Mouse (Mus musculus) CH12.LX (cell line): ENCODE measurements around the gene Ttll5. TPM values are rescaled to one million over a fixed set of nuclear protein-coding genes. Genes with fewer than 3 reads are reported as not detected.

Source experiments
- DNase-seq: peaks from one replicate; pipeline ENCODE4 v3.0.0-alpha.2; 2013; ENCODE audit errors: extremely low read depth
- H3K27ac ChIP-seq: 2 replicates; pipeline ENCODE4 v1.5.1; 2012; ENCODE audit warnings: low read depth, mild to moderate bottlenecking, control low read depth, moderate library complexity; ENCODE audit not compliant: insufficient read depth
- H3K27me3 ChIP-seq: replicated peaks from 2 replicates; pipeline ENCODE3; 2012; ENCODE audit warnings: inconsistent platforms
- H3K36me3 ChIP-seq, 2 experiments: replicated peaks in 1 of 2; 2 replicates each; pipeline versions ENCODE3 to v1.6.1; 2012; ENCODE audit warnings: inconsistent platforms in 1 of 2, low read length in 1 of 2, mild to moderate bottlenecking in 1 of 2, mixed read lengths in 1 of 2, moderate library complexity in 1 of 2; ENCODE audit not compliant: control insufficient read depth in 1 of 2, insufficient read depth in 1 of 2
- H3K4me1 ChIP-seq, 2 experiments: 2 replicates each; pipeline ENCODE4 v1.6.1; 2012; ENCODE audit warnings: inconsistent platforms in 1 of 2, moderate library complexity in 1 of 2; ENCODE audit not compliant: insufficient read depth in 2 of 2, control insufficient read depth in 1 of 2
- H3K4me2 ChIP-seq: 2 replicates; pipeline ENCODE4 v1.6.1; 2012; ENCODE audit warnings: low read depth, mild to moderate bottlenecking, control low read depth; ENCODE audit not compliant: poor library complexity, insufficient read depth, severe bottlenecking
- H3K4me3 ChIP-seq, 3 experiments: fragments of 150-350 bp in 1 of 3; sonication (generic) in 1 of 3; replicated peaks in 1 of 3; 2 replicates each; pipeline versions ENCODE3 to v1.5.1; 2011 to 2012; ENCODE audit warnings: low read depth in 2 of 3, low read length in 2 of 3, mild to moderate bottlenecking in 2 of 3, moderate library complexity in 2 of 3, control low read depth in 1 of 3, improper control_type of control experiment in 1 of 3, inconsistent platforms in 1 of 3, mixed read lengths in 1 of 3; ENCODE audit not compliant: poor library complexity in 1 of 3
- H3K79me2 ChIP-seq: replicated peaks from 2 replicates; pipeline ENCODE4 v1.6.1; 2012; ENCODE audit warnings: mild to moderate bottlenecking, moderate library complexity; ENCODE audit not compliant: control insufficient read depth, poor library complexity, insufficient read depth, severe bottlenecking; ENCODE audit errors: extremely low read depth
- H3K9ac ChIP-seq: 2 replicates; pipeline ENCODE4 v1.6.1; 2012; ENCODE audit warnings: low read depth, mild to moderate bottlenecking, control low read depth, moderate library complexity; ENCODE audit not compliant: insufficient read depth
- H3K9me3 ChIP-seq: replicated peaks from 2 replicates; pipeline ENCODE3; 2012; ENCODE audit warnings: low read length, inconsistent platforms, mixed read lengths
- CTCF ChIP-seq, 2 experiments: IDR thresholded peaks in 1 of 2; conservative IDR thresholded peaks in 1 of 2; 2 replicates each; pipeline ENCODE4 v1.5.1; 2011 to 2012; ENCODE audit warnings: low read depth in 2 of 2, low read length in 2 of 2, improper control_type of control experiment in 1 of 2, inconsistent platforms in 1 of 2, mild to moderate bottlenecking in 1 of 2, moderate library complexity in 1 of 2
- ELF1 ChIP-seq: IDR thresholded peaks from 2 replicates; pipeline ENCODE4 v1.6.1; 2014; ENCODE audit warnings: low read depth, mild to moderate bottlenecking, inconsistent platforms, low read length, improper control_type of control experiment
- EP300 ChIP-seq: IDR thresholded peaks from 2 replicates; pipeline ENCODE4 v1.6.1; 2011; ENCODE audit warnings: low read length, improper control_type of control experiment
- ETS1 ChIP-seq: conservative IDR thresholded peaks from 2 replicates; pipeline ENCODE4 v1.6.1; 2012; ENCODE audit warnings: low read depth, mild to moderate bottlenecking, inconsistent platforms, low read length, improper control_type of control experiment, moderate library complexity
- KAT2A ChIP-seq: IDR thresholded peaks from 2 replicates; pipeline ENCODE4 v1.6.1; 2012; ENCODE audit warnings: low read length, improper control_type of control experiment, inconsistent platforms; ENCODE audit not compliant: insufficient replicate concordance
- MAFK ChIP-seq: IDR thresholded peaks from 2 replicates; pipeline ENCODE4 v1.6.1; 2011; ENCODE audit warnings: low read length, improper control_type of control experiment; ENCODE audit not compliant: insufficient replicate concordance
- MAX ChIP-seq: IDR thresholded peaks from 2 replicates; pipeline ENCODE4 v1.6.1; 2011; ENCODE audit warnings: low read length, improper control_type of control experiment
- MAZ ChIP-seq: IDR thresholded peaks from 2 replicates; pipeline ENCODE4 v1.6.1; 2012; ENCODE audit warnings: low read depth, mild to moderate bottlenecking, inconsistent platforms, low read length, improper control_type of control experiment, moderate library complexity
- MEF2A ChIP-seq: IDR thresholded peaks from 2 replicates; pipeline ENCODE4 v1.6.1; 2014; ENCODE audit warnings: low read depth, mild to moderate bottlenecking, inconsistent platforms, low read length, improper control_type of control experiment, borderline replicate concordance
- MYC ChIP-seq: IDR thresholded peaks from 2 replicates; pipeline ENCODE4 v1.6.1; 2011; ENCODE audit warnings: low read depth, mild to moderate bottlenecking, improper control_type of control experiment, low read length
- RAD21 ChIP-seq: IDR thresholded peaks from 2 replicates; pipeline ENCODE4 v1.6.1; 2011; ENCODE audit warnings: low read depth, mild to moderate bottlenecking, low read length, improper control_type of control experiment, moderate library complexity
- RCOR1 ChIP-seq: conservative IDR thresholded peaks from 2 replicates; pipeline ENCODE4 v1.6.1; 2012; ENCODE audit warnings: low read depth, mild to moderate bottlenecking, inconsistent platforms, low read length, improper control_type of control experiment
- SIN3A ChIP-seq: IDR thresholded peaks from 2 replicates; pipeline ENCODE4 v1.6.1; 2012; ENCODE audit warnings: low read length, improper control_type of control experiment, inconsistent platforms
- SMC3 ChIP-seq: IDR thresholded peaks from 2 replicates; pipeline ENCODE4 v1.6.1; 2011; ENCODE audit warnings: low read depth, low read length, improper control_type of control experiment
- USF2 ChIP-seq: conservative IDR thresholded peaks from 2 replicates; pipeline ENCODE4 v1.6.1; 2011; ENCODE audit warnings: low read depth, low read length, improper control_type of control experiment
- ZKSCAN1 ChIP-seq: IDR thresholded peaks from 2 replicates; pipeline ENCODE4 v1.6.1; 2012; ENCODE audit warnings: low read depth, inconsistent platforms, low read length, improper control_type of control experiment, borderline replicate concordance
- dilution Hi-C: fragments of 300-500 bp; cut with MboI; formaldehyde crosslinking; loops from 2 replicates; pipeline ENCODE4 v1.14.3; 2020; ENCODE audit warnings: low sequenced_read_pairs; ENCODE audit not compliant: extremely low pct_unique_long_range_greater_than_20kb, extremely low pct_ligation_motif_present
- in situ Hi-C: fragments of 300-500 bp; cut with MboI; formaldehyde crosslinking; loops from 3 replicates; pipeline ENCODE4 v1.14.3; 2019; ENCODE audit warnings: low sequenced_read_pairs, low pct_ligation_motif_present, low pct_unique_long_range_greater_than_20kb, mixed read lengths
- polyA plus RNA-seq: library from polyadenylated mRNA; unstranded; fragments of >175 nt; gene quantifications from 2 replicates; pipeline ENCODE4 v1.2.1, GENCODE M21; 2012; ENCODE audit warnings: low read depth; ENCODE audit not compliant: insufficient read length
- total RNA-seq, 2 experiments: library from RNA; depleted of rRNA; stranded (reverse); fragments of 300-350 nt in 1 of 2; fragments of >200 nt in 1 of 2; gene quantifications; 2 replicates each; pipeline ENCODE4 v1.2.3; 2012 to 2014

The Ttll5 gene
- total and polyA plus RNA-seq, 3 experiments, result 5.7 to 14.0 (median 8.7) TPM

- H3K4me1 ChIP-seq, result peaks cover 0 to 9% of the 10 kb centered on the region in 2 experiments; a peak in 1 of 4 replicates
- H3K4me3 ChIP-seq, result no peak overlapping the region
- no peak overlapping the region for H3K4me2 ChIP-seq
- peaks cover 3 to 40% of the 10 kb centered on the region in 2 experiments for H3K36me3 ChIP-seq
- no peaks in the 10 kb centered on the region for H3K79me2 ChIP-seq
- TF ChIP-seq RAD21 (peak; percentile 69), CTCF (conservative IDR thresholded peaks at IDR 0.05 in 1 of 2, IDR thresholded peaks at IDR 0.05 in 1 of 2; ENCODE audit: low read depth in 2 of 2, low read length in 2 of 2) (peak in 1 of 2 experiments; percentile 69; a peak in 3 of 4 replicates), MEF2A (no peak), ZKSCAN1 (no peak), SMC3 (peak; percentile 55), EP300 (no peak)
- no peak overlapping the region for H3K9ac ChIP-seq
- no peak overlapping the region for H3K27ac ChIP-seq
- DNase-seq, result peak; percentile 12
- no peaks in the 10 kb centered on the region for H3K9me3 ChIP-seq
- H3K27me3 ChIP-seq, result no peaks in the 10 kb centered on the region
- in situ Hi-C loops, result no loop called here
- dilution Hi-C loops, result no loop called here
Observed at GRCm38 (mm10) chr12:85865526-85865925, 41.1 kb downstream of the Ttll5 start.

GRCm38 (mm10) chr12:85866624-85867023, 42.2 kb downstream of the Ttll5 start:
- no peaks in the 10 kb centered on the region for H3K27me3 ChIP-seq
- no peak overlapping the region for H3K9ac ChIP-seq
- H3K4me1 ChIP-seq, result peaks cover 0 to 9% of the 10 kb centered on the region in 2 experiments; a peak in 1 of 4 replicates
- dilution Hi-C loops, result no loop called here
- H3K4me2 ChIP-seq, result no peak overlapping the region
- no peaks in the 10 kb centered on the region for H3K9me3 ChIP-seq
- H3K4me3 ChIP-seq, result no peak overlapping the region
- in situ Hi-C loops, result no loop called here
- peaks cover 3 to 38% of the 10 kb centered on the region in 2 experiments for H3K36me3 ChIP-seq
- no peaks in the 10 kb centered on the region for H3K79me2 ChIP-seq
- DNase-seq, result no peak
- H3K27ac ChIP-seq, result no peak overlapping the region
- TF ChIP-seq MAFK (no peak), ETS1 (no peak), ZKSCAN1 (no peak), RCOR1 (no peak), RAD21 (no peak), SIN3A (no peak), USF2 (no peak), ELF1 (no peak), MAZ (no peak)
- TF ChIP-seq, all 38 proteins: peak for 0

- H3K9me3 ChIP-seq, result no peaks in the 10 kb centered on the region
- H3K4me3 ChIP-seq, result no peak overlapping the region
- no peaks in the 10 kb centered on the region for H3K27me3 ChIP-seq
- peaks cover 0 to 9% of the 10 kb centered on the region in 2 experiments; a peak in 1 of 4 replicates for H3K4me1 ChIP-seq
- no peak overlapping the region for H3K27ac ChIP-seq
- in situ Hi-C loops, result no loop called here
- H3K9ac ChIP-seq, result no peak overlapping the region
- dilution Hi-C loops, result no loop called here
- no peak overlapping the region for H3K4me2 ChIP-seq
- no peaks in the 10 kb centered on the region for H3K79me2 ChIP-seq
- DNase-seq, result peak; percentile 17
- TF ChIP-seq KAT2A (no peak), RAD21 (peak; percentile 13), MAZ (no peak), EP300 (no peak), ELF1 (no peak), MYC (no peak), CTCF (conservative IDR thresholded peaks at IDR 0.05 in 1 of 2, IDR thresholded peaks at IDR 0.05 in 1 of 2; ENCODE audit: low read depth in 2 of 2, low read length in 2 of 2) (peak in 1 of 2 experiments; percentile 46; a peak in 2 of 4 replicates), SMC3 (peak; percentile 41), MAX (no peak)
- peaks cover 3 to 36% of the 10 kb centered on the region in 2 experiments for H3K36me3 ChIP-seq
Observed at GRCm38 (mm10) chr12:85867125-85867524, 42.7 kb downstream of the Ttll5 start.
